Mouse (Mus musculus) cerebral cortex, adult 2 months (tissue): Measurements from ENCODE around the gene Bcl3.

ENCODE experiments used
- WGBS: fragments of 180-500 bp; shearing (Covaris S2); methylation state at CpG from one replicate; pipeline ENCODE4 v1.1.7; 2018; 5-methylcytosine and 5-hydroxymethylcytosine counted together

Gene Bcl3

DNA sequence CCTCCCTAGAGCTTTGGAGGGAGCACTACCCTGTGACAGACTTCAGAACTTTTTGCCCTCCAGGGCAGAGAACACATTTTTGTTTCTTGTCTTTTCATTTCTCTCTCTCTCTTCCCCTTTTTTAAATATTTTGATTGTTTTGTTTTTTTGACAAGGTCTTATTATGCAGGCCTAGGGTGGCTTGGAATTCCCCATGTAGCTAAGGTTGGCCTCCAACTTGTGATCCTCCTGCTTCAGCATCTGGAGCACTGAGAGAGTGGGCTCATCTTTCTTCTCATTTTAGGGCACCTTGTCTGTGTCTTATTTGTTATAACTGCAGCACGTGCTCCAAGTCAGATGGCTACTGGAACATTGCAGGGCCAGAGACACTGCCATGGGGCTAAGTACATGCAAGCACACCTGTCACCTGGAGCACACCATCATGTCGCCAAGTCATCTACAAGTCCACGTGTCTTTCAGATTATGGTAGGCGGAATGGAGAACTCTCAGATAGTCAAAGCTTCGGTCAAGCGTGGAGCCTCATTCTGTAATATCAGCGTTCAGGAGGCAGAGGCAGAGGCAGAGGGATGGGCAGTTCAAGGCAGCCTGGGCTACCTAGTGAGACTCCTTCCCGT is 16.1 kb downstream of the Bcl3 start:
- 92% methylated on average over 8 of the region's 8 CpGs for WGBS

DNA sequence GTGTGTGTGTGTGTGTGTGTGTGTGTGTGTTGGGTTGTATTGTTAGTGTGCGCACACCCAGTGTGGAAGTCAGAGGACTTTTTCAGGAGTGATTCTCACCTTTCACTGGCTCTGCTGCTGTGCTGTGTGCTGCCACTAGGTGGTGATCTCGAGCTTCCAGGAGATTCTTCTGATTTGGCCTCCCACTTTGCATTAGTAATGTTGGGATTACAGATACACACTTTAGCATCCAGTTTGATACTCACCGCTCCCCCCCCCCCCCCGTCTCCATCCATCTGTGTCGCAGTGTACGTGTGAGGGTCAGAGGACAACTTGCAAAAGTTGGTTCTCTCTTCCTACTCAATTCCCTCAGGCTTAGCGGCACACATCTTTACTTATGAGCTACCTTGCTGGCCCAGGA is 19.6 kb downstream of the Bcl3 start:
- 19% methylated on average over 7 of the region's 7 CpGs for WGBS

DNA sequence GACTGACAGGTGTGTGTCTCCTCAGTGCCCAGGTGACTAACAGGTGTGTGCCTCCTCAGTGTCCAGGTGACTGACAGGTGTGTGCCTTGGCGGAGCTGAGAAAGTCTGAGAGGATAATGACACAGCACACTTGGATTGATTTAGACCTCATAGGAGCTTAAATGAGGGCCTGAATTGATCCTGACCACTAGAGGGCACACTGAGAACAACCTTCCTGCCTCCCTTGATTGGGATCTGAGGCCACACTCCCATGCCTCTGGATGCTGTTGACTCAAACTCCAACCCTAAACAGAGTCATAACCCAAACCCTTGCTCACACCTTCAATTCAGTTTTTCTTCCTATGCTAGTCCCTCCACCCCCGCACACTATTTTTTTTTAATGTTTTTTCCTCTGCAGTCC is 21.8 kb downstream of the Bcl3 start:
- WGBS = 44% methylated on average over 2 of the region's 2 CpGs

DNA sequence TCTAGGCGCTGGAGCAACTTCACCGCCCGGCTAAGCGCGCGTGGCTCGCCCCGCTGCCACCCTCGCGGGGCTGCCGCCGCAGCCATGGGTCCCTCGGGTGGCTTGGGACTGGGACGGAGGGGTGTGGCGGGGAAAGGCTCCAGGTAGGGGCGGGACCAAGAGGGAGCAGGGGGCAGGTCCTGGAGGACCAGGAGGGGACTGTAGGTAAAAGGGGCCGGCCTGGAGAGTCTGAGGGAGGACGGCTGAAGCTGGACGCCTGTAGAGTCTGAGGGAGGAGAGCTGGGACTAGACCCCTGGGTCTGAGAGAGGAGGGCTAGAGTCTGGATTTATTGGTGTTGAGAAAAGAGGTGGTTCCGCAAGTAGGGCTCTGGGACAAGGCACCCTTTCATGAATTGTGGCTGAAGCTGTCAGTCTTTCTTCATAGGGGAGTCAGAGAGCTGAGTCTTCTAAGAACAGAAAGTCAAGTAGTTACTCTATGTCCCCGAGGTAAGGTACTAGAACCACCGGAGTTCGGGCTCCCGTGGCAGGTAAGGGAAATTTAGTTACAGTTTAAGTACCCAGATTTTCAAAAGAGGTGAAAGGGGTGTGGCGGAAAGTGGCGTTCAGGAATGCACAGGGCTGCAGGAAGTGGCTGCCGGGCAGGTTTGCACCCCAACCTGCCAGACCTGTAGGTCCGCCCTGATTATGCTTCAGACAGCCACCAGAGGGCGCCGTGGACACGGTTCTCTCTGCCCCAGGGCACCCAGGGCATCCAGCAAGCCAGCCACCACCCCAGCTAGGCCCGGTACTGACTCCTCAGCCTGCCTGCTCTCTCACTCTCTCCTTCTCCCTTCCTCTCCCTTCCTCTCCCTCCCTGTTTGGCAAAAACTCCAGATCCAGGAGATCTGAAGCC is 25.6 kb downstream of the Bcl3 start, which contains the start of gene Cblc:
Gene Cblc, minus strand, starts transcription at position 113 of the 892 bp plus-strand sequence.
- 5% methylated on average over 32 of the region's 32 CpGs for WGBS

DNA sequence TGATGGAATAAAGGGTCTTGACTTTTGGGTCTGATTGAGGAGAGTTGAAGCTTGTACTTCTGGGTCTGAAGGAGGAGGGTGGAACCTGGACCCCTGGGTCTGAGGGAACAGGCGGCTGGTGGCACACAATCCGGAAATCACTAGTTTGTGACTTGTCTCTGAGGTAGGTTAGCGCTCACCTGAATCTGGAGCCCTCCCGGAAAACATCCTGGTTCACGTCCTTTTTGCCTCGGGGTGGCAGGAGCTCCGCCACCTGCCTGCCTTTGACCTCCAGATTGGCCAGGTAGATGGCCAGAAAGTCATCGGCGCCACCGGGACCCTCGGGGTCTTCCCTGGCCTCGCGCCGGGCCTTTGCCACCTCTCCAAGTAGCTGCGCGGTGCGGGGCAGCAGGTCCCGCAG is 26.3 kb downstream of the Bcl3 start:
- WGBS = 17% methylated on average over 18 of the region's 18 CpGs

DNA sequence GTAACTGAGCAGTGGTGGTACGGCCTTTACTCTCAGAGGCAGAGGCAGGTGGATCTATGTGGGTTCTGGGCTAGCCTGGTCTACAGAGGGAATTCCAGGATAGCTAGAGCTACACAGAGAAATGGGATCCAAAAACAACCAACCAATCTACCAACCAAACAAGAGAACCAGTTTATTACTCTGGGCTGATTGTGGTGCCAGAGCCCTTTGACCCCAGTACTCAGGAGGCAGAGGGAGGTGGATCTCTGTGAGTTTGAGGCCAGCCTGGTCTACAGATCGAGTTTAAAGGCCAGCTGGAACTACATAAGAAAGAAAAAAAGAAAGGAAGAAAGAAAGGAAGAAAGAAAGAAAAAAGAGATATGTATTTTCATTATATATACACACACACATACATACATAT is 27.3 kb downstream of the Bcl3 start:
- WGBS = 71% methylated on average over 2 of the region's 2 CpGs

DNA sequence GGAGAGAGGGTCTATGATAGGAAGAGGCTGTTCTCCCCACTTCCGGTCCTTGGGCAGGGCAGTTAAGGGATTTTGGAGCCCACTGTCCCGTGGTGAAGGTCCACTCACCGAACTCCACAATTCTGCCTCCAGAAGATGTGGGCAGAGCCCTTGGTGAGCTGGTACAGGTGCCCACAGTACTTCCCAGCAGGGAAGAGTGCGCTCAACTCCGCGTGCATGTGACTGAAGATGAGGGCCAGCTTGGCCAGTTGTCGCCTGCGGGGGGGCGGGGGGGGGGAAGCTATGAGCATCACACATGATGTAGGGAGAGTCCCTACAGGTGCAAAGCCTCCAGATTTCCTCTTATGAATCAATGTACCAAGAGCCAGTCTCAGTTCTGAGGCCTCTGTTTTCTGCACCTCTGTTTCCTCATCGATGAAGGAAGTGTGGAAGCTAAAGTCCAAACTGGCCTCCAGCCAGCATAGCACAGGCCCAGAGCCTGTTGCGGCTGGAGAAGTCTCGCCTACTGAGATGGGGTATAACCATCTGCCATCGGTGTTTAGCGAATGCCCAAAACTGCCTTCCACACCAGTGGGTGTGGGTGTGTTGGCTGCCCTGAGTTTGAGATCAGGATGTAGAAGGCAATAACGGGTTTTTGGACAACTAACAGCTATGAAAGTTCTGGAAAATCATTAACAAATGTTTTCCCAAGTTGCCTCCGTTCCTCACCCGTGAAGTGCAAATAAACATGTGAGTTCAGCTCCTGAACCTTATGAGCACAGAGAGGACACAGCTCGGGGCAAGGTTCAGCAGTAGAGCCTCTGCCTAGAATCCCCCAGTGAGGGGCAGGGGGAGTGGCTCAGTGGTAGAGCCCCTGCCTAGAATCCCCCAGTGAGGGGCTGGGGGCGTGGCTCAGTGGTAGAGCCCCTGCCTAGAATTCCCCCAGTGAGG is 29.6 kb downstream of the Bcl3 start:
- WGBS = 76% methylated on average over 19 of the region's 19 CpGs

DNA sequence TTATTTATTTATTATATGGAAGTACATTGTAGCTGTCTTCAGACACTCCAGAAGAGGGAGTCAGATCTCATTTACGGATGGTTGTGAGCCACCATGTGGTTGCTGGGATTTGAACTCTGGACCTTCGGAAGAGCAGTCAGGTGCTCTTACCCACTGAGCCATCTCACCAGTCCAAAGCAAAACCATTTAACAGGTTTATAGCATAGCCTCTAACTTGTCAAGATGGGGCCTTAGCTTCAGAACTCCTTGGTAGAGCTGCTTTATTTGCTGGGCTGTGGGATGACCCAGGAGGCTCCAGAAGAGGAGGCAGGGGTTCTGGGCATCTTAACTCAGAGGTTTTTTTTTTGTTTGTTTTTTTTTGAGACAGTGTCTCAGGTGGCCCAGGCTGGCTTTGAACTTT is 31.1 kb downstream of the Bcl3 start:
- 93% methylated on average over 2 of the region's 2 CpGs for WGBS

DNA sequence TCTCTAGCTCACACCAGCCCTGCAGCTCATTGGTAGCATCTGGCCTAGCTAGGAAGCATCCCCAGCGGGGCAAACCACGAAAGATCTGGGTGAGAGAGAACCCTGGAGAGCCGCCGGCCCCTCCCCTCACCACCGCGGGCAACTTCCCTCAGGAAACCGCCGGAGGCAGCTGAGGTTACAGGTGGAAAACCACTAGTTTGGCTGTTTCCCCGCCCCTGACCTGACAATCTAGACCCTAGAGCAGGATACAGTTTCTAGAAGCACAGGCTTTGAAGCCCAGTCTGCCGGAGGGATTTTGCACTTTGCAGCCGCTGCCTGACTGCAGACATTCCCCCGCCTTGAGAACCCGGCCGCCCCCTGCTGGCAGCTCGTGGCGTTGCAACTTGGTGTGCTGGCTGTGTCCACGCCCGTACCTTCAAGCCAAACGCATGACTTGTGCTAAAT is 32.6 kb downstream of the Bcl3 start:
- under 1% methylated on average over 19 of the region's 19 CpGs for WGBS

DNA sequence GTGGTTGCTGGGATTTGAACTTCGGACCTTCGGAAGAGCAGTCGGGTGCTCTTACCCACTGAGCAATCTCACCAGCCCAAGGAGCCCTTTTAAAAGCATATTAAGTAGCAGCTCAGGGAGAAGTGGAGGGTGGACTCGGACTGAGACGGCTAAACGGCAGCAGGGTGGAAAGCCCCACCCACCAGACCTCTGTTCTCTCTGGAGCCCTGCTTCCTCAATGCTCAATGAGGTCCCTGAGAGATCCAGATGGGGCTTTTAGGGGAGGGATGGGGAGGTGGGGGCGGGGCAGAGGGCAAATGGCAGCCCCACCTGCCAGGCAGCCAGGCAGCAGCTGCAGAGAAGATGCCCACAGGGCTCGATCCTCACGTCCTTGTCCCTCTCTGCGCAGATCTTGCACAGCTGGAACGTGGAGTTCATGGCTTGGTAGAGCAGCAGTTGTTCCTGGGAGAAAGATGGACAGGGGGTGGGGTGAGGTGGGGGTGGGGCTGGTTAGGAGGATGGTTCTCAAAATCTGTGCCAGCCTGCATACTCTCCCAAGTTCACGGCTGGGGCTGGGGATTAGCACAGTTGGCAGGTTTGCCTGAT is 36.6 kb downstream of the Bcl3 start:
- WGBS = 54% methylated on average over 12 of the region's 12 CpGs

DNA sequence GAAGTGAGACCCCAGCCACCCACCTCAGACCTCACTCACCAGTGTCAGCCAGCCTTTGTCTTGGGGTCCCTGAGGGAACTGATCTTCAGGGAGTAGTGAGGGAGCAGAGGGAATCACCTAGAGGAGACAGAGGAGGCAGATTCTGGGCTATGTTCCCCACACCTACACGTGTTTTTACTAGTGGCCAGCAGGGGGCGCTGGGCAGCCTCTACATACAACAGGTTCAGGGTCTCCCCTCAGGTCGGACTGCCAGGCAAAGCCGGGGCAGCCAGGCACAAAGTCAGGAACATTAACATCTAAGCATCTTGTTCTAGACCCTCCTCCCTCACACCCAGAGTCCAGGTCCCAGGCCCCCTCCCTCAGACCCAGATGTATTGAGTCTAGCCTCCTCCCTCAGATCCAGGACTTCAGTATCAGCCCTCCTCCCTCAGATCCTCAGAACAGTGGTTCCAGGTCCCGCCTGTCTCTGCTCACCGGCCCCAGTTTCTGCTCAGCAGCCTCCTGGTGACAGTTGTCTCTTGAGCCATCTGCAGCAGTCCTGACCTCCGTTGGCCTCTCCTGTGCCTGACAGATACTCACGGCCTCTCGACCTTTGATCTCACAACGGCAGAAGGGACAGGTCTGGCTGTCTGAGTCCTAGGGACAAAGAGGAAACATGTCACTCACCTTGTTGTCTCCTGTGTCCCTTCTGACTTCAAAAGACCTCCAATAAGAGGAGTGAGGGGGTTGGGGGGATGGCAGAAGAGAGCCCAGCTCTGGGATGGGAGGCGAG is 37.6 kb downstream of the Bcl3 start:
- 57% methylated on average over 11 of the region's 11 CpGs for WGBS

DNA sequence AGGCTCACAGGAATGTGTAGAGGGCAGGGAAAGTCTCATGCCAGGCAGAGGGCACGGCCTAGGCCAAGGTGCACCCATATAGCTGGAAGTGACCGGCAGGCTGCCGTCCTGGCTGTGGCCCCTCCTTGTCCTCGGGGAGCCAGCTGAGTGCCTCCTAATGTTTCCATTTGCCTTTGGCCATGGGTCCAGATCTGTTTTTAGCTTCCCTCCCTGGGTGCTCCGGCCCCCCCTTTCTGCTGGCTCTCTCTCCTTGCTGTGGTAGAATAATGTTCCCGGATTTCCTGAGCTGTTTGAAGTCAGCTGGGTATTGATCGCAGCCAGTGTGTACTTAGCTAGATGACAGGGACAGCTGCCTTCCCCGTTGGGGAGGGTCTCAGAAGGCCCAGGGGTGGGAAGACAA is 38.9 kb downstream of the Bcl3 start:
- WGBS = 65% methylated on average over 8 of the region's 8 CpGs

DNA sequence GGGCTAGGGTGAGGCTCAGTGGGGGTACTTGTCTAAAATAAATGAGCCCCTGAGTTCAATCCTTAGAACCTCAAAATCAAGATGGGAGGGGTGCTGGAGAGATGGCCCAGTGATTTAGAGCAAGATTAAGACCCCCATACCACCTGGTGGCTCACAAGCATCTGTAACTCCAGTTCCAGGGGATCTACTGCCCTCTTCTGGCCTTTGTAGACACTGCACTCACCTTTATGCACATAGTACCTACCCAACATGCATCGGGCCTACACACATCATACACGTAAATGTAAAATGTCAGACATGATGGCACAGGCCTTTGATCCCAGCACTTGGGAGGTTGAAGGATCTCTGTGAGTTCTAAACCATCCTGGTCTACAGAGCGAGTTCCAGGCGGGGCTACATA is 39.9 kb downstream of the Bcl3 start:
- 93% methylated on average over 4 of the region's 4 CpGs for WGBS

DNA sequence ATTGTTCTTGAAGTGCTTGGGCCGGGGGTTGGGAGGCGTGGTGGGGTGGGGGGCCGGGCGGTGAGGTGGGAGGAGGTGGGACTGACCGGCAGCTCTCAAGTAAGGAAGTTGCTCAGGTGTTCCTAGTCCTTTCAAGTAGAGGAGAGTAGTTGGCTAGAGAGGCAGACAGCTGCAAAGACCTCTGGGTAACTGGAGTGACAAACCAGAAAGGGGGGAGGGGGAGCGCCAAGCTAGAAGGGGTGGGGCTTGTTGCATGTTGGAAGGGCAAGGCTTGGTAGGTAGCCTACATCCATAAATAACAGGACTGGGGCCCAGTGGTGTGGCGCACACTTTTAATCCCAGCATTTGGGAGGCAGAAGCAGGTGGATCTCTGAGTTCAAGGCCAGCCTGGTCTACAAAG is 40.8 kb downstream of the Bcl3 start:
- 94% methylated on average over 7 of the region's 7 CpGs for WGBS

DNA sequence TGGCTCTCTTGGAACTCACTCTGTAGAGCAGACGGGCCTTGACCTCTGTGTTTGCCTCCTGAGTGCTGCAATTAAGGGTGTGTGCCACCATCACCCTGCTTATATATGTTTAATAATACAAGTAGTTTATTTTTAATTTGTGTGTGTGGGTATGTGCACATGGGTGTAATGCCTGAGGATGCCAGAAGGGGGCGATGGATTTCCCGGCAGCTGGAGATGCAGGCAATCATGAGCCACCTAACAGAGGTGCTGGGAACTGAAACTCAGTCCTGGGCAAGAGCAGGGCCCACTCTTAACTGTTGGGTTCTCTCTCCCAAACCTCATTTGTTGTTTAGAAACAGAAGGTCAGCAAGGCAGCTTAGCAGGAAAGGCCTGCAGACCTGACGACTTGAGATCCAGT is 42.7 kb downstream of the Bcl3 start:
- WGBS = 81% methylated on average over 4 of the region's 4 CpGs

DNA sequence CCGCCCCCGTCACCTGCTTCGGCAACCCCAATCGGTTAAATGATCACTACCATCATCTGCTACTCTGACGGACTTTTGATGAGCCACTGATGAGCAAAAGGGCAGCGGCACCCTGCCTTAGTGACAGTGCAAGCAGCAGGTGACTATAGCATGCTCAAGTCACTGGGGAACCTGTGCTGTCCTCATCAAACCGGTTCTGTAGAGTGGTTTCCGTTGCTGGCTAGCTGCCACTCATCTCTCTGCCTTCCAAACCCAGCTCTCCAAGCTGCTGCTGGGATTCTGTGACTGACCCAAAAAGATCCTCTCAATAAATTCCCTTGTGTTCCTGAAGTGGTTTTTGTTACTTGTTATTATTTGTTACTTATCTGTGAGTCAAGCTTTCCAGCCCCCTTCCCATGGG is 43.9 kb downstream of the Bcl3 start:
- WGBS = 81% methylated on average over 8 of the region's 8 CpGs

DNA sequence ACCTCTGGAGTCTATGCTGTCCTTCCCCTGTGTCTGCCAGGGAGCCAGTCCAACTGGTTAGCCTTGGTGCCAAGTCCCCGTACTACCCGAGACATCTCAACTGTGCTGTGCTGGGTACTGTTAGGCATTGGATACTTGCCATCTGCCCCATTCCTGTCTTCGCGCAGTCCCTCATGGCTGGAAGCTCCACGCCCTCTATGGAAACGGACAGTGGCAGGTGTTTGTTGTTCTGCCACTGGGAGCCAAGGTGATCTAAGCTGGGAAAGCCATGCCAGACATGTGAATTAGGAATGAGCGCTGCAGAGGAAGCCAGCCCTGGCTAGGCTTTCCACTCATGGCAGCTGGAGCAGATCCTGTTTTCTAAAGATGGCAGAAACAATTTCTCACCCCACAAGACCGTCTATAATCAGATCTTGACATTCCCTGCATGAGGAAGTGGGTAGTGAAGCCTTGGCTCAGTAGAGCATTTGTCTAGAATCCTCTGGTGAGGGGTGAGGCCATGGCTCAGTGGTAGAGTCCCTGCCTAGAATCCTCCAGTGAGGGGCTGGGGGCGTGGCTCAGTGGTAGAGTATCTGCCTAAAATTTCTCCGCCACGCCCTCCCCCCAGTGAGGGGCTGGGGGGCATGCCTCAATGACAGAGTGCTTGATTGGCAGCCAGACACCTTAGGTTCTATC is 45.4 kb downstream of the Bcl3 start:
- WGBS = 60% methylated on average over 11 of the region's 11 CpGs

DNA sequence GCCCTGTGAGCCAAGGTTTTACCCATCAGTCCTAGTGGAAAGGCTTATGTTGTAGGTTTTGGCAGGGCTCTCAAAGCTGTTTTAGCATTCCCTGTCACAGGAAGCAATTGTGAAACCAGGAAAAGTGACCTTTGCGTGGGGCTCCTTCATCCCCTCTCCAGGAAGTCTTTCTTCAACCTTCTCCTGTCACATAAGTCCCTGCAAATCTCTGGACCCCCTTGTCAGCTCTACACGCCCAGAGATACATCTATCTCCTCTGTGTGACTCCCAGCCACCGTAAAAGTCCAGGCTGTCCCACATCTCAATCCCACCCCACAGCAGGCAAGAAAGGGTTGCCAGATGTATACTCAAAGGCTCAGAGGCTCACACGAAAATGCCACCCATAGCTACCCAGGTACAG is 50.9 kb downstream of the Bcl3 start:
- WGBS = 72% methylated on average over 4 of the region's 4 CpGs

DNA sequence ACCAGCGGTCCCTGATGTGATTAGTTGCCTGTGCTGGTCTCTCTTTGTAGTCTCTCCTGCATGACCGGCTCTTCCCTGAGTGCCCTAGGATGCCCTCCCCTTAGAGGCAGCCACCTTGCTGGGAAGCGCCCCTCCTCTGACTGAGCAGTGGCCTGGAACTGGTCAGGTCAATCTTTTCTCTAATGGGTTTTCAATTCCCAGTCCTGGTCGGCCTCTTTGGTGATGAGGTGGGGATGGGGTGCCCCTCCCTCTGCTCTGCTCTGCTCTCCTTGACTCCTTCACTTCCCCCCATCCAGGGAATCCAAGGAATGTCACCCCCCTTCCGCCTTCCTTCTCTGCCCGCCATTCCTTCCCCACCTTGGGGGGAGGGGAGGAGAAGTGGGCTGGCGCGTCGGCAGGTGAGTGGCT is 51.6 kb downstream of the Bcl3 start, which contains the start of gene Bcam:
Gene Bcam, minus strand, starts transcription at position 33 of the 408 bp plus-strand sequence.
- WGBS = 26% methylated on average over 9 of the region's 9 CpGs

DNA sequence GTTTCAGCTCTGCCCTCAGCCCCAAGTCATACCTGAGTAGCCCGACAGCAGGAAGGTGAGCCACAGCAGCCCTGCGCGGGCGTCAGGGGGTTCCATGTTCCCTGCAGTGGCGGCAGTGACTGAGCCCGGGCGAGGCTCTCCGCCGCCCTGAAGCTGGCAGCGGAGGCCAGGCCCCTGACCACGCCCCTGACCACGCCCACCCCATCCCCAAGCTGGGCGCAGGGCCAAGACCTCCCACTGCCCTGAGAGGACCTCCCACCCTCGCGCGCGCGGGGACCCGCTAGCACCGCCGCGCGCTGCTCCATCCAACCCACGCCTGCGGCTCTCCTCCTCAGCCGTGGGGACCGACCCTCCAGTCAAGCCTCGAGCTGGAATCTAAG is 52.2 kb downstream of the Bcl3 start:
- WGBS = under 1% methylated on average over 27 of the region's 28 CpGs
